Mouse (Mus musculus): ENCODE results near the gene Sdk1.

DNA sequence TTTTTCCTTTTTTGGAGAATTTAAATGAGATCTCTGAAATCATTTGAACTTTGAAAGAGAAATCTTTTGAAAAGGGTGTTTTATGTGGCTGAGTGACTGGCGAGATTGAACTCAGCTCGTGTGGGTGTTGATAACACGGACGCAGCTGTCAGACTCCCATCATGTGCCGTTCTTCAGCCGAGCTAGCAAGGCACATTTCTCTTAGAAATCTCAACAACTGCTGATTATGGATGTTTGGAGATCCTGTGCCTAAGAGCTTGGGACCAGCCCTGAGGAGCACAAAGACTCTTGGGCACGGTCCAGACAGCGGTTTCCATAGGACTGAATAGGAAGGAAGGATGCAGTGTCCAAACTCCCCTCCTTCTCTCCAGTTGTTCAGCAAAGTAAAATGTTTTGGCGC is 648.5 kb downstream of the Sdk1 start:
- no peak for TF ChIP-seq POLR2A (IDR thresholded peaks at IDR 0.05; ENCODE audit: insufficient read depth, low read length)
- no peak for TF ChIP-seq CTCF (IDR thresholded peaks at IDR 0.05; ENCODE audit: low read depth, low read length)
